Mouse (Mus musculus) myocyte (in vitro differentiated cells): ENCODE results near the gene Keap1.

Experiments
- MYOD1 ChIP-seq, 3 experiments: IDR thresholded peaks; one replicate each; pipeline ENCODE4 v1.6.1; 2011; ENCODE audit warnings: control low read depth in 2 of 3, low read depth in 2 of 3, mild to moderate bottlenecking in 2 of 3, moderate library complexity in 1 of 3; ENCODE audit not compliant: insufficient read length in 2 of 3, control insufficient read depth in 1 of 3
- MYOG ChIP-seq, 3 experiments: IDR thresholded peaks; one replicate each; pipeline ENCODE4 v1.6.1; 2011; ENCODE audit warnings: control low read depth in 2 of 3, low read depth in 2 of 3, mild to moderate bottlenecking in 2 of 3; ENCODE audit not compliant: insufficient read length in 2 of 3, control insufficient read depth in 1 of 3, insufficient read depth in 1 of 3
- POLR2A ChIP-seq: IDR thresholded peaks from one replicate; pipeline ENCODE4 v1.6.1; 2011; ENCODE audit warnings: low read depth, mild to moderate bottlenecking, control low read depth, moderate library complexity; ENCODE audit not compliant: insufficient read length
- POLR2AphosphoS2 ChIP-seq: IDR thresholded peaks from one replicate; pipeline ENCODE4 v1.6.1; 2011; ENCODE audit warnings: low read depth, control low read depth; ENCODE audit not compliant: insufficient read length

GRCm38 (mm10) chr9:21183905-21184413, 55.2 kb downstream of the Keap1 start:
- peak; percentile 36 for TF ChIP-seq POLR2A
- TF ChIP-seq POLR2AphosphoS2, result no peak
- peak in 2 of 3 experiments; percentile 64 to 73 for TF ChIP-seq MYOG (IDR thresholded peaks at IDR 0.05; ENCODE audit: control insufficient read depth in 1 of 3, insufficient read depth in 1 of 3, insufficient read length in 2 of 3, low read depth in 2 of 3)
- TF ChIP-seq MYOD1 (IDR thresholded peaks at IDR 0.05; ENCODE audit: control insufficient read depth in 1 of 3, insufficient read length in 2 of 3, low read depth in 2 of 3), result peak in 1 of 3 experiments; percentile 76
